In the genomic region with DNA sequence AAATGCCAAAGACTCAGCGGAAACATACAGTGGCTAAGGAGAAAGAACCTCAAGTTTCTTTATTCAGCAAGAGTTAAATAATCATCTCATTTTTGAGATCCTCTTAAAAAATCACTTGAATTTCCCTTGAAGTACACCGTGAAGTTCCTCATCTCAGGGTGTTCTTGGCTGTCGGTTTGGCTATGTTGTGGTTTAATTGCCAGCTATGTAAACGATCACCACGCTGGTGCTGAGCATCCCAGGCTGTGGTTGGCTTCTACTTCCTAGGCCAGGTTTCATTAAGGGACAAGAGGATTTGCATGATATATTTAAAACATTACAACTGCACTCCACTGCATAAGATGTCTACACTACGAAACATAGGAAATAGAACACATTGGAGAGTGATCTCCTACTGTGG, we compare ENCODE assay signal across 28 mouse cellular contexts.
"Had no signal": no experiment of that assay in that cellular context is flagged by ENCODE, and none has a peak within 500 bp of the region (broad histone marks: within the 10 kb centered on the region; RNA-seq: fewer than 3 reads in every experiment).

No protein-coding gene starts in this region.

- H3K36me3 ChIP-seq: heart, embryonic 13.5 days; heart, embryonic 15.5 days; hindbrain, embryonic 10.5 days; hindbrain, embryonic 12.5 days; intestine, embryonic 15.5 days; kidney, embryonic 15.5 days; limb, embryonic 10.5 days; limb, embryonic 12.5 days had no signal

- H3K27me3 ChIP-seq: heart, embryonic 13.5 days; heart, embryonic 15.5 days; hindbrain, embryonic 12.5 days; intestine, embryonic 15.5 days; kidney, embryonic 15.5 days; limb, embryonic 12.5 days had no signal

- DNase-seq: forebrain, postnatal 0 days; gastrocnemius, postnatal 14 days; gastrocnemius, postnatal 36 days; heart, adult 11 months; heart, adult 2 months; heart, postnatal 14 days; heart, postnatal 36 days; kidney, adult 18-20 months; kidney, adult 8-10 months; kidney, postnatal 14 days; kidney, postnatal 36 days; layer of hippocampus, adult 9-11 months; layer of hippocampus, postnatal 36 days; liver had no signal

- H3K9ac ChIP-seq: forebrain, postnatal 0 days; heart, embryonic 13.5 days; heart, embryonic 15.5 days; hindbrain, embryonic 12.5 days; hindbrain, embryonic 14.5 days; intestine, embryonic 15.5 days; kidney, embryonic 15.5 days; limb, embryonic 12.5 days had no signal

- H3K27ac ChIP-seq: heart, adult 2 months; heart, embryonic 13.5 days; heart, embryonic 15.5 days; hindbrain, embryonic 10.5 days; hindbrain, embryonic 12.5 days; hindbrain, embryonic 14.5 days; intestine, embryonic 15.5 days; kidney, embryonic 15.5 days; kidney, postnatal 0 days; limb, embryonic 10.5 days; limb, embryonic 12.5 days had no signal

- H3K4me1 ChIP-seq: heart, embryonic 15.5 days; hindbrain, embryonic 10.5 days; hindbrain, embryonic 12.5 days; intestine, embryonic 15.5 days; kidney, embryonic 15.5 days; limb, embryonic 10.5 days; limb, embryonic 12.5 days had no signal

- H3K4me3 ChIP-seq: heart, adult 2 months; heart, embryonic 13.5 days; heart, embryonic 15.5 days; hindbrain, embryonic 10.5 days; hindbrain, embryonic 12.5 days; intestine, embryonic 15.5 days; kidney, embryonic 15.5 days; limb, embryonic 10.5 days; limb, embryonic 12.5 days had no signal

- H3K4me2 ChIP-seq: heart, embryonic 11.5 days; heart, embryonic 13.5 days; heart, embryonic 15.5 days; hindbrain, embryonic 12.5 days; hindbrain, embryonic 14.5 days; intestine, embryonic 15.5 days; kidney, embryonic 15.5 days; limb, embryonic 12.5 days had no signal

- ATAC-seq: forebrain, postnatal 0 days; hindbrain, embryonic 16.5 days; inflammation-experienced regulatory T-cells, adult 6 months; intestine, embryonic 15.5 days; intestine, postnatal 0 days had no signal

- H3K9me3 ChIP-seq: heart, embryonic 13.5 days; heart, embryonic 15.5 days; hindbrain, embryonic 10.5 days; hindbrain, embryonic 12.5 days; intestine, embryonic 15.5 days; kidney, embryonic 15.5 days; limb, embryonic 10.5 days; limb, embryonic 12.5 days had no signal
